Mouse (Mus musculus): ENCODE results near the gene Cnr2. TPM values are rescaled to one million over a fixed set of nuclear protein-coding genes. Genes with fewer than 3 reads are reported as not detected.
A peak's percentile ranks its signal among the peaks of the same experiment; 100 is the strongest.

Cnr2 gene
- total and polyA plus RNA-seq, 3 experiments = 6.8 to 10.2 TPM; not detected in 1

DNA sequence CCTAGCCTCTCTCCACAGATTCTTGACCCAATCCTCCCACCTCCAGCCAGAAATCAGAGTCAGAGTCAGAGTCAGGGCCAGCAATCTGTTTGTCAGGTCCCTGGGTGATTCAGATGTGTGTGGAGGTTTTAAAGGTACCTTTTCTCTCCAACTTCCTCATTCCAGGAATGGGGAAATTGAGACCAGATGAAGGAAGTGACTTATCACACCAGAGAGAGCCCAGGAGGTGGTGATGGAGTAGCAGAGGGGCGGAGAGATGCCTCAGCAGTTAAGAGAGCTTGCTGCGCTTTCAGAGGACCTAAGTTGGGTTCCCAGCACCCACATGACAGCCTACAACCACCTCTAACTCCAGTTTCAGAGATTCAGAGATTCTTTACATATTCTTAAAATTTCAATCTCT lies 3.7 kb upstream of the Cnr2 start (continued):
- peak; percentile 60; the same call in 1 of the 2 replicates for TF ChIP-seq TBP (IDR thresholded peaks at IDR 0.05; ENCODE audit: low read depth, low read length)
- 0 out of 2 replicates have a peak, but pooled peaks have one; percentile 61 for TF ChIP-seq E2F4 (IDR thresholded peaks at IDR 0.05; ENCODE audit: borderline replicate concordance, low read depth, low read length)

DNA sequence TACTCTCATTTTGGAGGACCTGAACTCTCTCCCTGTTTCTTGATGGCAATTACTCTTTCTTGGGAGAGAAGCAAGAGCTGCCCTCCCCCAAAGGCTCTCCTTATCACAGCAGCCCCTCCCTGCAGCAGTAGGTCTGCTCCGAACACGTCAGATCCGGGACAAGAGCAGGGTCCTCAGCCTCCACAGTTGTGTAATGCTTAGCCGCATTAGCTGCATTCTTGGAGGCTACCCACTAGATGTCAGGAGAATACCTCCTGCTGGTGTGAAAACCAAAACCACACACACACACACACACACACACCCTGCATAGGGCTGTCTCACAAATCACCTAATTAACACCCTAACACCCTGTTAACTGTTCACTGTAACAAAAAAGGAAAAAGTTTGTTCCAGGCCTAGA lies 2.3 kb upstream of the Cnr2 start:
- TF ChIP-seq POLR2AphosphoS2 (IDR thresholded peaks at IDR 0.05; ENCODE audit: low read length) (no peak), ZC3H11A (IDR thresholded peaks at IDR 0.05; ENCODE audit: low read depth, low read length) (peak; percentile 63), RAD21 (IDR thresholded peaks at IDR 0.05; ENCODE audit: low read depth, low read length) (peak; percentile 60), ETS1 (IDR thresholded peaks at IDR 0.05; ENCODE audit: low read depth, low read length) (peak; percentile 46; the same call in 1 of the 2 replicates), SMC3 (IDR thresholded peaks at IDR 0.05; ENCODE audit: low read depth, low read length) (peak; percentile 55), MAZ (IDR thresholded peaks at IDR 0.05; ENCODE audit: low read depth, low read length) (peak; percentile 87), TCF12 (IDR thresholded peaks at IDR 0.05; ENCODE audit: low read depth, low read length) (peak; percentile 12; the same call in 1 of the 2 replicates), RCOR1 (IDR thresholded peaks at IDR 0.05; ENCODE audit: low read depth, low read length) (0 out of 2 replicates have a peak, but pooled peaks have one; percentile 23), GATA1 (IDR thresholded peaks at IDR 0.05; ENCODE audit: low read depth, low read length) (0 out of 2 replicates have a peak, but pooled peaks have one; percentile 30), CTCF (IDR thresholded peaks at IDR 0.05 in 2 of 3, conservative IDR thresholded peaks at IDR 0.05 in 1 of 3; ENCODE audit: control insufficient read depth in 1 of 3, insufficient read depth in 1 of 3, low read depth in 2 of 3, low read length in 3 of 3, poor library complexity in 1 of 3, severe bottlenecking in 1 of 3) (peak; percentile 13 to 64 (median 35); a peak in 3 of 6 replicates), USF1 (IDR thresholded peaks at IDR 0.05; ENCODE audit: low read depth, low read length) (no peak), TAL1 (IDR thresholded peaks at IDR 0.05; ENCODE audit: low read length) (no peak), MAX (IDR thresholded peaks at IDR 0.05; ENCODE audit: low read length) (no peak), SIN3A (IDR thresholded peaks at IDR 0.05; ENCODE audit: low read length) (peak; percentile 26; the same call in 1 of the 2 replicates), CHD2 (IDR thresholded peaks at IDR 0.05; ENCODE audit: low read length) (no peak)
- peak; percentile 70 for DNase-seq (ENCODE audit: low read depth, low spot score)
- Histone ChIP-seq H3K9me3 (replicated peaks; ENCODE audit: insufficient read depth, low read length) (no peaks in the 10 kb centered on the region), H3K4me3 (ENCODE audit: control insufficient read depth in 1 of 2, insufficient read depth in 1 of 2, low read depth in 2 of 2, low read length in 2 of 2) (no peak overlapping the region), H3K36me3 (ENCODE audit: control insufficient read depth in 1 of 2, insufficient read depth in 2 of 2, low read length in 2 of 2) (peaks cover 0 to 38% of the 10 kb centered on the region in 2 experiments; a peak in 2 of 4 replicates), H3K27ac (ENCODE audit: control insufficient read depth, low read depth, low read length) (peak overlapping the region; percentile 11; the same call in 1 of the 2 replicates), H3K9ac (ENCODE audit: control insufficient read depth, low read depth, low read length, poor library complexity, severe bottlenecking) (peak overlapping the region; percentile 17; the same call in 1 of the 2 replicates), H3K79me2 (ENCODE audit: control insufficient read depth, insufficient read depth, low read length, poor library complexity) (peaks cover 5% of the 10 kb centered on the region), H3K27me3 (ENCODE audit: control insufficient read depth in 1 of 2, insufficient read depth in 2 of 2, low read length in 2 of 2) (no peaks in the 10 kb centered on the region), H3K4me1 (ENCODE audit: control insufficient read depth in 1 of 2, insufficient read depth in 2 of 2, low read length in 2 of 2) (peaks cover 20 to 58% of the 10 kb centered on the region in 2 experiments)

GRCm38 (mm10) chr4:135896157-135896556 lies 963 bp downstream of the Cnr2 start:
- Histone ChIP-seq H3K9ac (ENCODE audit: control insufficient read depth, low read depth, low read length, poor library complexity, severe bottlenecking) (peak overlapping the region; percentile 75), H3K4me1 (ENCODE audit: control insufficient read depth in 1 of 2, insufficient read depth in 2 of 2, low read length in 2 of 2) (peaks cover 19 to 51% of the 10 kb centered on the region in 2 experiments)

More at GRCm38 (mm10) chr4:135896157-135896556, 963 bp downstream of the Cnr2 start:
- H3K27me3 ChIP-seq (ENCODE audit: control insufficient read depth in 1 of 2, insufficient read depth in 2 of 2, low read length in 2 of 2) = no peaks in the 10 kb centered on the region
- TF ChIP-seq CHD2 (IDR thresholded peaks at IDR 0.05; ENCODE audit: low read length) (no peak), ZNF384 (IDR thresholded peaks at IDR 0.05; ENCODE audit: low read depth, low read length) (no peak), E2F4 (IDR thresholded peaks at IDR 0.05; ENCODE audit: borderline replicate concordance, low read depth, low read length) (no peak), CHD1 (IDR thresholded peaks at IDR 0.05; ENCODE audit: low read depth, low read length) (no peak), JUND (IDR thresholded peaks at IDR 0.05; ENCODE audit: low read depth, low read length) (no peak)
- peak overlapping the region; percentile 45 to 87 for H3K4me3 ChIP-seq (ENCODE audit: control insufficient read depth in 1 of 2, insufficient read depth in 1 of 2, low read depth in 2 of 2, low read length in 2 of 2)
- peak overlapping the region; percentile 91 for H3K27ac ChIP-seq (ENCODE audit: control insufficient read depth, low read depth, low read length)
- H3K36me3 ChIP-seq (ENCODE audit: control insufficient read depth in 1 of 2, insufficient read depth in 2 of 2, low read length in 2 of 2) = peaks cover 0 to 33% of the 10 kb centered on the region in 2 experiments; a peak in 2 of 4 replicates
- peaks cover 5% of the 10 kb centered on the region for H3K79me2 ChIP-seq (ENCODE audit: control insufficient read depth, insufficient read depth, low read length, poor library complexity)
- peak; percentile 67 for DNase-seq (ENCODE audit: low read depth, low spot score)
- H3K9me3 ChIP-seq (replicated peaks; ENCODE audit: insufficient read depth, low read length) = no peaks in the 10 kb centered on the region
